Mouse (Mus musculus) layer of hippocampus, adult 2 months (tissue): ENCODE measurements around the gene Vmn1r169. TPM values are rescaled to one million over a fixed set of nuclear protein-coding genes. Genes with fewer than 3 reads are reported as not detected.
"Not testable (repeated sequence)": the region's sequence is repeated elsewhere in the genome, so short reads cannot be mapped to it uniquely, and the experiment has no call there.

ENCODE experiments used
- DNase-seq, 2 experiments: peaks; one replicate each; pipeline ENCODE4 v3.0.0; 2022; ENCODE audit warnings: low spot score in 2 of 2
- H3K27ac ChIP-seq: fragments of 200-600 bp; 2 replicates; pipeline ENCODE4 v1.8.1; 2022
- H3K4me3 ChIP-seq: fragments of 200-600 bp; 2 replicates; pipeline ENCODE4 v1.8.1; 2022; ENCODE audit warnings: mild to moderate bottlenecking
- long read RNA-seq, 2 experiments: library from polyadenylated mRNA; stranded (forward); transcript quantifications; one replicate each; pipeline ENCODE4 v2.0.0; 2021; ENCODE audit warnings: borderline mapping rate in 2 of 2
- total RNA-seq, 2 experiments: library from RNA; stranded (reverse); gene quantifications; 2 replicates each; pipeline ENCODE4 v1.2.3; 2021

Vmn1r169 gene
- total RNA-seq, result not detected
- long read RNA-seq, experiment 1, result 0 reads
- long read RNA-seq, experiment 2, result 0 reads

GRCm38 (mm10) chr7:23575226-23575625 is at the start of gene Vmn1r169:
Gene Vmn1r169 (plus strand): TSS chr7:23575526.
- H3K4me3 ChIP-seq, DNase-seq, H3K27ac ChIP-seq: not testable (repeated sequence)

- H3K27ac ChIP-seq, DNase-seq, H3K4me3 ChIP-seq: not testable (repeated sequence)
Measured at GRCm38 (mm10) chr7:23539432-23539831, 35.9 kb upstream of the Vmn1r169 start, which contains the start of gene Vmn1r168. Gene Vmn1r168 (plus strand): TSS chr7:23539732.

GRCm38 (mm10) chr7:23605875-23606274 is 30.5 kb downstream of the Vmn1r169 start, which contains the start of gene Vmn1r170:
Gene Vmn1r170 (plus strand): TSS chr7:23606175.
- not testable (repeated sequence) for H3K4me3 ChIP-seq, DNase-seq, H3K27ac ChIP-seq

Other genes starting within 250 kb of the Vmn1r169 start
- gene Nlrp5, start 189.6 kb upstream of the Vmn1r169 start, total RNA-seq, result not detected
- not detected for gene Vmn1r167, start 68.3 kb upstream of the Vmn1r169 start, total RNA-seq
- not detected for gene Vmn1r168, start 35.8 kb upstream of the Vmn1r169 start, total RNA-seq
- gene Vmn1r170, start 30.6 kb downstream of the Vmn1r169 start, total RNA-seq, result not detected
- not detected for gene Vmn1r171, start 55.2 kb downstream of the Vmn1r169 start, total RNA-seq
- gene Vmn1r172, start 82.8 kb downstream of the Vmn1r169 start, total RNA-seq, result not detected
- gene Vmn1r173, start 125.2 kb downstream of the Vmn1r169 start, total RNA-seq, result not detected
- gene Vmn1r174, start 176.7 kb downstream of the Vmn1r169 start, total RNA-seq, result not detected
- gene Vmn1r175, start 235.1 kb downstream of the Vmn1r169 start, total RNA-seq, result not detected